Mouse (Mus musculus): ENCODE measurements at regions not wholly inside any gene's neighbourhood (a gene's known extent, or its start where the extent isn't known, plus 50 kb on each side); places are given as distances from the start of the nearest gene placed in this dataset.

GRCm38 (mm10) chr10:97211785-97212398 is 267.5 kb upstream of the Dcn start:
- in situ Hi-C loops (cut with MboI, MseI): no loop called here

- in situ Hi-C loops (cut with MboI, MseI): no loop called here
Observed at GRCm38 (mm10) chr10:97219474-97219873, 259.9 kb upstream of the Dcn start.

- in situ Hi-C loops (cut with MboI, MseI): no loop called here
Observed at GRCm38 (mm10) chr10:97220431-97220830, 259.0 kb upstream of the Dcn start.

- in situ Hi-C loops (cut with MboI, MseI): loop anchor here in 1 of 2 experiments (10.0 kb wide), 1 partner anchor 629 kb away; no protein-coding TSS in a partner anchor
Observed at GRCm38 (mm10) chr10:97235631-97236030, 243.8 kb upstream of the Dcn start.

GRCm38 (mm10) chr10:97241476-97241875 is 237.9 kb upstream of the Dcn start:
- in situ Hi-C loops (cut with MboI, MseI): no loop called here

GRCm38 (mm10) chr10:97245674-97246073 is 233.7 kb upstream of the Dcn start:
- in situ Hi-C loops (cut with MboI, MseI): no loop called here

- in situ Hi-C loops (cut with MboI, MseI): no loop called here
Observed at GRCm38 (mm10) chr10:97248522-97248921, 230.9 kb upstream of the Dcn start.

- in situ Hi-C loops (cut with MboI, MseI): no loop called here
Observed at GRCm38 (mm10) chr10:97249760-97250159, 229.6 kb upstream of the Dcn start.

GRCm38 (mm10) chr10:97250167-97250566 is 229.2 kb upstream of the Dcn start:
- in situ Hi-C loops (cut with MboI, MseI): no loop called here

GRCm38 (mm10) chr10:97265959-97266517 is 213.4 kb upstream of the Dcn start:
- in situ Hi-C loops (cut with MboI, MseI): loop anchor here in 1 of 2 experiments (10.0 kb wide), 1 partner anchor 429 kb away; the partner anchor contains the start of gene Ccer1

- in situ Hi-C loops (cut with MboI, MseI): no loop called here
Observed at GRCm38 (mm10) chr10:97282416-97282815, 197.0 kb upstream of the Dcn start.

GRCm38 (mm10) chr10:97282841-97283496 is 196.4 kb upstream of the Dcn start:
- in situ Hi-C loops (cut with MboI, MseI): no loop called here

GRCm38 (mm10) chr10:97304791-97305355 is 174.5 kb upstream of the Dcn start:
- in situ Hi-C loops (cut with MboI, MseI): loop anchor here in 1 of 2 experiments (10.0 to 25.0 kb wide), 2 partner anchors 668 to 880 kb away; no protein-coding TSS in a partner anchor

GRCm38 (mm10) chr10:97309580-97309979 is 169.8 kb upstream of the Dcn start:
- in situ Hi-C loops (cut with MboI, MseI): loop anchor here in 1 of 2 experiments (10.0 to 25.0 kb wide), 2 partner anchors 672 to 885 kb away; no protein-coding TSS in a partner anchor

GRCm38 (mm10) chr10:97312509-97312908 is 166.9 kb upstream of the Dcn start:
- in situ Hi-C loops (cut with MboI, MseI): loop anchor here (5.0 to 25.0 kb wide), 8 partner anchors 598 to 1178 kb away; partner anchors contain the start of gene Gm5426 (in 1 of the 2)

GRCm38 (mm10) chr10:97312978-97313377 is 166.4 kb upstream of the Dcn start:
- in situ Hi-C loops (cut with MboI, MseI): loop anchor here (5.0 to 25.0 kb wide), 8 partner anchors 598 to 1178 kb away; partner anchors contain the start of gene Gm5426 (in 1 of the 2)

GRCm38 (mm10) chr10:97313407-97313901 is 166.0 kb upstream of the Dcn start:
- in situ Hi-C loops (cut with MboI, MseI): loop anchor here (5.0 to 25.0 kb wide), 8 partner anchors 599 to 1179 kb away; partner anchors contain the start of gene Gm5426 (in 1 of the 2)

GRCm38 (mm10) chr10:97332639-97333038 is 146.8 kb upstream of the Dcn start:
- in situ Hi-C loops (cut with MboI, MseI): no loop called here

- in situ Hi-C loops (cut with MboI, MseI): no loop called here
Observed at GRCm38 (mm10) chr10:97334044-97334443, 145.4 kb upstream of the Dcn start.

- in situ Hi-C loops (cut with MboI, MseI): no loop called here
Observed at GRCm38 (mm10) chr10:97334606-97335150, 144.7 kb upstream of the Dcn start.

- in situ Hi-C loops (cut with MboI, MseI): no loop called here
Observed at GRCm38 (mm10) chr10:97338033-97338692, 141.2 kb upstream of the Dcn start.
